Mouse (Mus musculus) embryonic facial prominence, embryonic 14.5 days (tissue): ENCODE measurements around the gene Tepp. TPM values are rescaled to one million over a fixed set of nuclear protein-coding genes. Genes with fewer than 3 reads are reported as not detected.

ENCODE experiments used
- ATAC-seq: fragments of 200-750 bp; cut with Nextera tagmentation; 2 replicates; pipeline ENCODE4 v1.8.0; 2017; ENCODE audit warnings: low read depth, moderate number of reproducible peaks, moderate TSS enrichment
- DNase-seq: peaks from one replicate; pipeline ENCODE4 v3.0.0-alpha.2; 2015; ENCODE audit warnings: low spot score
- H3K27ac ChIP-seq: fragments of 300-500 bp; sonication (generic); replicated peaks from 2 replicates; pipeline ENCODE4 v1.5.1; 2014; ENCODE audit warnings: low read depth, mild to moderate bottlenecking, low read length, moderate library complexity
- H3K27me3 ChIP-seq: fragments of 300-500 bp; sonication (generic); replicated peaks from 2 replicates; pipeline ENCODE4 v1.6.1; 2014; ENCODE audit warnings: low read length; ENCODE audit not compliant: control insufficient read depth, insufficient read depth
- H3K36me3 ChIP-seq: fragments of 300-500 bp; sonication (generic); 2 replicates; pipeline ENCODE4 v1.6.1; 2014; ENCODE audit warnings: low read length, mixed read lengths; ENCODE audit not compliant: control insufficient read depth, insufficient read depth
- H3K4me1 ChIP-seq: fragments of 300-500 bp; sonication (generic); 2 replicates; pipeline ENCODE4 v1.6.1; 2014; ENCODE audit warnings: antibody characterized with exemption, low read length; ENCODE audit not compliant: control insufficient read depth, insufficient read depth
- H3K4me2 ChIP-seq: fragments of 300-500 bp; sonication (generic); 2 replicates; pipeline ENCODE4 v1.6.1; 2014; ENCODE audit warnings: low read depth, mild to moderate bottlenecking, low read length, moderate library complexity, mixed read lengths
- H3K4me3 ChIP-seq: fragments of 300-500 bp; sonication (generic); 2 replicates; pipeline ENCODE4 v1.5.1; 2014; ENCODE audit warnings: low read depth, mild to moderate bottlenecking, low read length
- H3K9ac ChIP-seq: fragments of 300-500 bp; sonication (generic); 2 replicates; pipeline ENCODE4 v1.6.1; 2014; ENCODE audit warnings: low read depth, mild to moderate bottlenecking, low read length, moderate library complexity, mixed read lengths
- H3K9me3 ChIP-seq: fragments of 300-500 bp; sonication (generic); 2 replicates; pipeline ENCODE4 v1.6.1; 2016; ENCODE audit warnings: low read length; ENCODE audit not compliant: control insufficient read depth
- WGBS: fragments of 180-500 bp; shearing (Covaris S2); extraction: QIAGEN DNeasy Blood & Tissue Kit; methylation state at CpG from one replicate; pipeline ENCODE4 v1.1.7; 2014; 5-methylcytosine and 5-hydroxymethylcytosine counted together
- polyA plus RNA-seq: library from polyadenylated mRNA; unstranded; fragments of >200 nt; fragmentation: Nextera tagmentation; extraction: Ambion mirVana; gene quantifications from 2 replicates; pipeline ENCODE4 v1.2.1, GENCODE M21; 2014

Tepp gene
- polyA plus RNA-seq, 1 experiment from 2014 or later = 0.50 TPM

DNA sequence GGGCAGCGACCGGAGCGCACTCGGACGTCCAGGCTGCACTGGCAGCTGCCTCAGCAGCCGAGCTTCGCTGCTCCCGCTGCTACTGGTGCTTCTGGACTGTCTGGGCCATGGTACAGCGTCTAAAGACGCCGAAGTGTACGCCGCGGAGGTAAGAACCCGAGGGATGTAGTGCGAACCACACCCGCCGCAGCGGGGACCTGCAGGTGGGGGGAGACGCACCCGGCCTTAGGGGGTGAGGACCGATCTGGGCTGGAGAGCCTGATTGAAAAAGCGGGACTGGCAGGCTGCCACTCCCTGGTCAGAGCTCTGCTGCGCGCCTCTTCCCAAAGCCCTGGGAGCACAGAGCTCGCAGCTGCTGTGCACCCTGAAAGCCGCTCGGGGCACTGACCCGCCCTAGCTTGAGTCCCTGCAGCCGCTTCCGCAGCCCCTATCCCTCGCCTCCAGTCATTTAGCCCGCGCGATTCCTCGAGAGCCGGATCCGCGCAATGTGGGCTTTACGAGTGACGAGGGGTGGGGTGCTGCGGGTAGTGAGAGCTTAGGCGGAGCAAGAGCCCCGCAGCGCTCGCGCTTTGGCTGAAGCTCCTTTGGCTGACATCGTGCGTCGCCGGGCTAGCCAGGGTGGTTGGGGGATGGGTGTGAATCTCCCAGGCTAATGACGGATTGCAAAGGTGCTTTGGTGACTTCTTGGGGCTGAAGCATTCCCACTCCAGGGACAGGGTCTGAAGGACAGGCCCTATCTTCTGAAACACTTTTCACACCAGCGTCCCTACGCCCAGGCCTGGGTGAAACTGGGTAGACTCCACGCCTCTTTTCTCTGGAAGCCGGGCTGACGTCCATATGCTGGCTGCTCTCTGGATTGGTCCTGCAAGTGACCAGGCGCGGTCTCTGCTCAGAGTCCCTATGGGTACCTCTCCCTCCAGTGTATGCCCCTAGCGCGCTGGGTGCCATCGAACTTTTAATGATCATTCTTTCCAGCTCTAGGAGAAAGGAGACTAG, 42.8 kb downstream of the Tepp start:
- H3K36me3 ChIP-seq = no peaks in the 10 kb centered on the region
- DNase-seq (peak; percentile 68), ATAC-seq (peak; percentile 48)
- peak overlapping the region; percentile 76 for H3K9ac ChIP-seq
- peak overlapping the region; percentile 75 for H3K4me3 ChIP-seq
- H3K27me3 ChIP-seq = peaks cover 14% of the 10 kb centered on the region
- H3K9me3 ChIP-seq = no peaks in the 10 kb centered on the region
- H3K4me2 ChIP-seq = peak overlapping the region; percentile 99
- 3% methylated on average over 55 of the region's 62 CpGs for WGBS
- peaks cover 11% of the 10 kb centered on the region for H3K4me1 ChIP-seq
- H3K27ac ChIP-seq = no peak overlapping the region

- no peak overlapping the region for H3K4me3 ChIP-seq
- DNase-seq (no peak), ATAC-seq (no peak)
- no peaks in the 10 kb centered on the region; the same call in 1 of the 2 replicates for H3K4me1 ChIP-seq
- H3K9ac ChIP-seq = no peak overlapping the region
- H3K4me2 ChIP-seq = no peak overlapping the region
- H3K9me3 ChIP-seq = no peaks in the 10 kb centered on the region
- H3K36me3 ChIP-seq = no peaks in the 10 kb centered on the region
- peaks cover 14% of the 10 kb centered on the region for H3K27me3 ChIP-seq
- no peak overlapping the region for H3K27ac ChIP-seq
- WGBS = 88% methylated on average over 2 of the region's 2 CpGs
Observed at GRCm38 (mm10) chr8:95354606-95355005, 44.2 kb downstream of the Tepp start.

DNA sequence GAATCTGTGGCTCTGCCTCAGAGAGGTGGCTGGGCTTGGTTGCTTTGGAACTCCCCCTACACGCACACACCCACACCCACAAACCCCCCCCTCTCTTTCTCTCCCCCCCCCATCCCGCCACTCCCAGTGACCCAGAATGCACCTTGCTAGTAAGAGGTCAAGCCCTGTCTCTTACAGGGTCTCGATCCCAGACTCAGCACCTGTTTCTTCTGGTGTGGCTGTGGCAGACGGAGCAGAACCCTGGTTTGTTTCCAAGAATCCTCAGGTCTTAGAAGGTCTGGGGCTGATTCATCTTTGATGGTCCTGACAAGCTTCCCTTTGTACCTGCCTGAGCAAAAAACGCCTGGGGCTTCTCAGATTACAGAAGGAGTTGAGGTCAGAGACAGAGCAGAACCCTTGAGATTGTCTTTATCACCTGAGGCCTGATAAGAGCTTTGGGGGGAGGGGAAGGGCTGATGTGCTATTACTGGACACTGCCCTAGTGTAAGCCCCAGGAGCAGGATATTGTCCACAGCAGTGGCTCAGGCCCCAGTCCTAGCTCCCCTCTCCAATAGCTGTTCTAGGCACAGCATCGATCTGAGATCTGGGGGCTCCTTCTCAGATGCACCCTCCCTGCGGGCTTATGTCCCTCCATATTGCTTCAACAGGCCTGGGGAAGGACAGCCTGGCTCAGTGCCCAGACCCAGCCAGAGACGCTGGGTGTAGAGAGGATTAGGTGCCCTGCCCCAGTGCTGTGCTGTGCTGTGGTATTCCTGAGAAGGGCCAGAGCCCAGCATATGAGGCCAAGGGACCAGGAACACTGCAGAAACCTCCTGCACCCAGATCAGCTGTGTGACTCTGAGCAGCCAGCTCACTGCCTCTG, 48.4 kb downstream of the Tepp start:
- Histone ChIP-seq H3K27ac (no peak overlapping the region), H3K27me3 (0 out of 2 replicates have a peak, but pooled peaks cover 7% of the 10 kb centered on the region), H3K9me3 (no peaks in the 10 kb centered on the region), H3K4me3 (no peak overlapping the region), H3K36me3 (no peaks in the 10 kb centered on the region), H3K4me2 (no peak overlapping the region), H3K4me1 (no peaks in the 10 kb centered on the region; the same call in 1 of the 2 replicates), H3K9ac (no peak overlapping the region)
- ATAC-seq = peak; percentile 41
- peak; percentile 32 for DNase-seq
- WGBS = 37% methylated on average over 6 of the region's 8 CpGs

- Histone ChIP-seq H3K9me3 (no peaks in the 10 kb centered on the region), H3K4me3 (no peak overlapping the region), H3K36me3 (no peaks in the 10 kb centered on the region), H3K27ac (peak overlapping the region; percentile 13; the same call in 1 of the 2 replicates), H3K9ac (no peak overlapping the region; the same call in 1 of the 2 replicates), H3K27me3 (no peaks in the 10 kb centered on the region), H3K4me1 (no peaks in the 10 kb centered on the region; the same call in 1 of the 2 replicates), H3K4me2 (no peak overlapping the region)
- ATAC-seq = no peak
- WGBS = 48% methylated on average over 6 of the region's 7 CpGs
- DNase-seq = peak; percentile 31
Observed at GRCm38 (mm10) chr8:95360181-95361015, 50.0 kb downstream of the Tepp start.

- H3K9me3 ChIP-seq = no peaks in the 10 kb centered on the region
- H3K27me3 ChIP-seq = no peaks in the 10 kb centered on the region
- no peaks in the 10 kb centered on the region for H3K36me3 ChIP-seq
- 75% methylated on average over 3 of the region's 3 CpGs for WGBS
- H3K27ac ChIP-seq = no peak overlapping the region
- no peak overlapping the region for H3K9ac ChIP-seq
- H3K4me1 ChIP-seq = no peaks in the 10 kb centered on the region; the same call in 1 of the 2 replicates
- DNase-seq = no peak
- no peak for ATAC-seq
- H3K4me3 ChIP-seq = no peak overlapping the region
- no peak overlapping the region for H3K4me2 ChIP-seq
Observed at GRCm38 (mm10) chr8:95361016-95361341, 50.6 kb downstream of the Tepp start.

- no peak overlapping the region for H3K9ac ChIP-seq
- ATAC-seq (no peak), DNase-seq (no peak)
- no peak overlapping the region for H3K4me2 ChIP-seq
- WGBS = 57% methylated on average over 6 of the region's 6 CpGs
- H3K4me1 ChIP-seq = no peaks in the 10 kb centered on the region; the same call in 1 of the 2 replicates
- H3K27me3 ChIP-seq = no peaks in the 10 kb centered on the region
- no peaks in the 10 kb centered on the region for H3K36me3 ChIP-seq
- no peak overlapping the region for H3K4me3 ChIP-seq
- H3K27ac ChIP-seq = no peak overlapping the region
- H3K9me3 ChIP-seq = no peaks in the 10 kb centered on the region
Observed at GRCm38 (mm10) chr8:95362272-95362671, 51.9 kb downstream of the Tepp start.

- Histone ChIP-seq H3K4me3 (no peak overlapping the region), H3K9me3 (no peaks in the 10 kb centered on the region), H3K4me1 (no peaks in the 10 kb centered on the region; the same call in 1 of the 2 replicates), H3K27ac (no peak overlapping the region), H3K36me3 (no peaks in the 10 kb centered on the region), H3K4me2 (no peak overlapping the region), H3K9ac (no peak overlapping the region), H3K27me3 (no peaks in the 10 kb centered on the region)
- DNase-seq = no peak
- WGBS = 97% methylated on average over 2 of the region's 2 CpGs
- ATAC-seq = no peak
Observed at GRCm38 (mm10) chr8:95363849-95364248, 53.5 kb downstream of the Tepp start.
